Mouse (Mus musculus) urinary bladder, postnatal 36 days (tissue): ENCODE measurements around the gene Csta1.

ENCODE experiments used
- DNase-seq, 2 experiments: peaks; one replicate each; pipeline ENCODE4 v3.0.0; 2022; ENCODE audit warnings: low spot score in 2 of 2, mixed read lengths in 1 of 2

Csta1 gene

DNA sequence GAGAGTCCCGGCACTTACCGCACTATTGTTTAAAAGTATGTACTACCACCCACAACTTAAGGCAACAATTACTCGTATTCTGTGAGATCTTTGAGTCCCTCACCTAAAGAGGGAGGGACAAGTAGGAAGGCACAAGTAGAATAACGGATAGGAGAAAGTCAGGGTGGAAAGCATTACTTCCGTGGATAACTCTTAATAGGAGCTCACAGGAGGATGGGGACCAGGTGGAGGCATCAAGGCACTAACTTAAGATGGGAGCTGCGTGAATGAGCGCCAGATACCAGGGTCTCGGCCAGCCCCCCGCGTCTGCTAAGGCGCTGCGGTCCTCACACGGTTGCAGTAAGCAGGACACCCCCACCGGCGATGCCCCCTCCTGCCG, 60.0 kb downstream of the Csta1 start:
- DNase-seq = no peak
